Mouse (Mus musculus): ENCODE measurements around the gene Pde10a. TPM values are rescaled to one million over a fixed set of nuclear protein-coding genes. Genes with fewer than 3 reads are reported as not detected.

Gene Pde10a
- total RNA-seq, 2 experiments from 2014 or later, result 3.5 to 4.4 TPM

DNA sequence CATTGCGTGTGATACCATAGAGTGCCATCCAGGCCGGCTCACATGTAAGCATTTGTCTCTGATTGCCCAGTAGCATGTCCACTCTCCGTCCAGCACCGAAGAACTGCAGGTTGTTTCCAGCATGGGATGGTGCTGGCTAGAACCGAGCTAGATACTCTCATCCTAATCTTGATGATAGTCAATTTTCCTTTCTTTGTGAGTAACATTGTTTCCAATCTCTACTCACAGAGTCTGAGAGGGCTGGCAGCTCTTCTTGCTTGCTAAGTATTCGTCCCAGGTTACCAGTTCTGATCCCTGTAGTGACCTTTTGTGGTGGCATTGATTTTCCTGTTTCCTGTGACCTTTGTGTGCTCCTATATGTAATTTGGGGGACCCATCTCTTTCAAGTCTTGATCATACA is 356.5 kb downstream of the Pde10a start:
- DNase-seq (ENCODE audit: low spot score), result no peak

DNA sequence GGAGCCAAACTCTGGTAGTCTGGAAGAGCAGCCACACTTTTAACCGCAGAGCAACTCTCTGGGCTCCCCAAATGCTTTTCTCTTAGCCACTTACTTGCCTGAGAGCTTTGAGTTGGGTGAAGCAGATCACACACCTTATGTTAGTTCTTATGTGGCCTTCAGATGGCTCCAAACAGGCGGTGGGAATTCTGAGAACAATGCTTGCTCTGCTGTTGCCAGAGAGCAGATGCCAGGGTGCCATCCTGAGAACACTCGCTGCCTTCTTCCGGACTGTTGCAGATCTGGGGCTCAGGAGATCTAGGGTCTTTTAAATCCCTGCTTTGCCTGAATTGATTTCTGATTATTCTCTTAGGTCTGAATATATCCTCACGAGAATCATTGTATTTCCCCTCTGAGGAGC is 359.5 kb downstream of the Pde10a start:
- DNase-seq (ENCODE audit: low spot score), result no peak

DNA sequence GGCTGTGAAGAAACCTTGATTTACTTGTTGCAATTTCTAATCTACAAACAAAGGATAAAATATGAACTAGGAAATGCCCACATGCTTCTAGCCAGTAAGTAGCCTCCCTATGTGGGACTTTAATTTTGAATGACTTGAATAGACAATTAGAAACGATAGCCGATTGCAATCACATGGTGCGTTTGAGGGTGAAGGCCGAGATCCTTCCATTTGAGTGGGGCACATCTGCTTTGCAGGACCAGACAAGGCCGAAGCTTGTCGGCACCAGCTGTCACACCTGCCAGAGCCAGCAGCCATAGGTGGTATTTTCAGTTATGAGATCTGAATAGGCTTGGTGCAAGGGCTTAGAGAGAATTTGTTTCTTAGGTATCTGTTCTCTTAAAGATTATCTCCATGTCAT is 360.7 kb downstream of the Pde10a start:
- DNase-seq (ENCODE audit: low spot score), result no peak

DNA sequence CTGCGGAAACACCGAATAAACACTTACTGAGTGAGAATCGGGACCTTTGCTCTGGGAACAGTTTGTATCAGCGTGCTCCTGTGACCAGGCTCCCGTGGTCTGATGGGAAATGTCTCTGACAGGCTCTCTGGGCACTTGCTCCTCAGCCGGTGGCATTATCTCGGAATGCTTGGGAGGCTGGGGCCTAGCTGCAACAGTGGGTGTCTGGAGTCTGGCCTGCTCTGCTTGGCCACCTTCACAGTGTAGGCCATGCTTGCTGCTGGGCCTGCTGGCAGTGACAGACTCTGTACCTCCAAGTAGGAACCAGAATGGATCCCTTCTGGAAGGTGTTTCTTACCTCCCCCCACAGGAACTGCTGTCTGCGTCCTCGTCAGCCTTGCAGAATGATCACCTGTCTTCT is 362.9 kb downstream of the Pde10a start:
- DNase-seq (ENCODE audit: low spot score), result no peak

DNA sequence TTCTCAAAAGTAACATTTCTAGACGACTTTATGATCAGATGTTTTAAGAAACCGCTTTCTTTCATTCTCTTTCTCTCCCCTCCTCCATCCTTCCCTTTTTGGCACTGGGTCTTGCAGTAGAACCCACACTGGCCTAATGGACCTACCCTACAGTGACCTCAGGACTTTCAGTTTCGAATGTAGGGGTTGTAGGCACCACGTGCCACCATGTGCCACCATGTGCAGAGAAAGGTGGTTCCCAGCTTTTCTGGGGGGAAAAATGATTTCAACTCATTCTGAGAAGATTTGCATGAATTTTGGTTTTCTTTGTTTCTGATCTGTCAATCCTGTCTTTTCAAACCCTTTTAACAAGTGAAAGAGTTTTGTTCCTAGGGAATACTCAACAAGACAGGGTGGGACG is 363.5 kb downstream of the Pde10a start:
- no peak for DNase-seq (ENCODE audit: low spot score)

DNA sequence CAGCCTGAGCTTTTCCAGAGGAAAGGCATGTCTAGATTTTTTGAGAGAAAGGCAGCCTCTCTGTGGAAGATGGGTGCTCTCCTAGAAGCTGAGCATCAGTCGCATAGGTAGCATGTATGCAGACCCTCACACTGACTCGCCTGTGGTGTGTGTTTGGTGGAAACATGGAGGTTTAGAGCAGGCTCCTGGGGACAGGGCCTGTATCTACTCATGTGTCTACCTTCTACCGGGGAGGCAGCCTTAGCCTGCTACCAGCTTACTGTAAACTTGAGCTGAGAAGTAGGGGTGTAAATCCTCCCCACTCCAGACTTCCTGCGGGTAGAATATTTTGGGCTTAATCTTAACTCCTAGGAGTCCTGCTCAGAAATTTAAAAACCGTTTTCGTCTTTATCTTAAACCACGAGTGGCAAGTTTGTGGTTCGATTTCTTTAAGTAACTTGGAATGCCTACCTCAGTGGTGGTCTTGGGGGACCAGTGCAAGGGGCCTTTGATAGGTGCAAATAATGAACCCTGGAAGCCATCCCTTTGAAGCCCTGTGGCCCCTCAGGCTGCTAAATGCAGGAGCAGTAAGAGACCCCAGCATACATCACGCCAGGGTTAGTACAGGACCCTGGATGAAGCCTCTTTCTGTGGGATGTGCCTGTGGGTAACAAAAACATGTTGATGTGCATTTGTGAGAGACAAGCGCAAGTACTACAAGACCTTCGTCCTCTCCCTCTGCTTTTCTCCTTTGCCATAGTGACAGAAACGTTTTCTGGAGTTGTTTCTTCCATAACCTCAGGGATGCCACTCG is 367.2 kb downstream of the Pde10a start:
- DNase-seq (ENCODE audit: low spot score), result no peak

DNA sequence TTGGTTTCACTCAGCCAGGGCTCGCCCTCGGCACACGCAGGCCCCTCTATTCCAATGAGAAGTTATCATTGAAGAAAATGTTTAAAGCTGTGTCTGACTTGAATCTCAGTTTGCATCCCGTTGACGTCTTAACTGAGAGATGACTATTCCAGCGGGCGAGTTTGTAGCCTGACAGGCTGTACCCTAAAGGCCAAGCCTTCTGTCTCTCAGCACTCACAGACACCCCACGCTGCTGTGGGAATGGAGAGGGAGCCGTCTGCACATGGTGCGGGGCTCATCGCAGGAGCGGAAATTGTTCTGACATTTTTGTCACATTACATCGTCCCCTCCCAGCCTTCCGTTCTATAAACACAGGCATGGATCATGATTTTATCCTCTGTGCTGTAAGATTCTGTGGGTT is 370.8 kb downstream of the Pde10a start:
- DNase-seq (ENCODE audit: low spot score), result no peak

DNA sequence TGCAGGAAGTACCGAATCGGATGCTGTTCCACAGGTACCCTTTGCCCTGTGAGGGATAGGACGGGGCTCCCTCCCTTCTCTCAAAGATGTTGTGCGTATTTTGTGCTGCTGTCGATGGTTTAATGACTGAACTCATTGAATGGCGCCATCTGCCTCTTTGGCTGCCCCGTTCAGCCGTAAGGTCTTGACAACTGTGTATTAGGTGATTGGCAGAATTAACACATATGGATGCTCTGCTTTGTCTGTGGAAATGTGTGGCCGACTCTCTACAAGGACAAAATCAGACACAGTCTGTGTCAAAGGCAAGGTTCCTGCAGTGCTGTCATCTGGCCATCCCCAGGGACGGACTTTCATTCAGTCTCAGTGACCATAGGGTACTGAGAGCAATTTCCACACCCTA is 372.6 kb downstream of the Pde10a start:
- no peak for DNase-seq (ENCODE audit: low spot score)

DNA sequence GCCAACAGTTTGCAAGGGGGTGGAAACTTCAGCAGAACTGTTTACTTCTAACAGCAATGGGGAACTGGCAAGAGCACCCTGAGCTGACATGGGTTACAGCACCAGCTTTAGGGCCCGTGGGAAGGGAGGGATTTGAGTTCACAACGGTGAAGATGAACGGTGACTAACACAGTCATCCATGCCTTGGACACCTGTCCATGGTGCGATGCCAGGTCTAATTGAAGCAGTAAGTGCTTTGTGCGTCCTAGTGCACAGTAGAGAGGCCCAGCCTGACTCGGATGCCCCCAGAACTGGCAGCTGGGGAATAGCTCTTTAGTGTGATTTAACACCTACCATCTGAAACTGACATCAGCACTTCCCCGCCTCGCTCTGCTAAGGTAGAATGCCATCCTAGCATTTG is 373.0 kb downstream of the Pde10a start:
- no peak for DNase-seq (ENCODE audit: low spot score)

DNA sequence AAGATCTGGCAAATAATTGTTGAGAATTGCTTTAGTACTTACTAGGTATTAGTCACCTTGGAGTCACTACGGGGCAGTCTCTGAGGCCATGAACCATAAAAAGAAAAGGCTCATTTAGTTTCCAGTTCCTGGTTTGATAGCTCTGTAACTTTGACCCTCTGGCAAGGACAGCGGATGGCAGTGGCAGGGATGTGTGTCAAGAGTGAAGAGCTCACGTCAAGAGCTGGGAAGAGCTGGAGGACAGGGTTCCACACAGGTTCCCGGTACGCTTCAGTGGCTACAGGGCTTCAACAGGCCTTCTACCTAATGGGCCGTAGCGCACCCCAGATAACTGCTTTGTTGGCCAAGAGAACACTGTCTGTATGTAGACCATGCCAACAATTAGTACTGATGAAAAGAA is 374.0 kb downstream of the Pde10a start:
- DNase-seq (ENCODE audit: low spot score), result no peak

DNA sequence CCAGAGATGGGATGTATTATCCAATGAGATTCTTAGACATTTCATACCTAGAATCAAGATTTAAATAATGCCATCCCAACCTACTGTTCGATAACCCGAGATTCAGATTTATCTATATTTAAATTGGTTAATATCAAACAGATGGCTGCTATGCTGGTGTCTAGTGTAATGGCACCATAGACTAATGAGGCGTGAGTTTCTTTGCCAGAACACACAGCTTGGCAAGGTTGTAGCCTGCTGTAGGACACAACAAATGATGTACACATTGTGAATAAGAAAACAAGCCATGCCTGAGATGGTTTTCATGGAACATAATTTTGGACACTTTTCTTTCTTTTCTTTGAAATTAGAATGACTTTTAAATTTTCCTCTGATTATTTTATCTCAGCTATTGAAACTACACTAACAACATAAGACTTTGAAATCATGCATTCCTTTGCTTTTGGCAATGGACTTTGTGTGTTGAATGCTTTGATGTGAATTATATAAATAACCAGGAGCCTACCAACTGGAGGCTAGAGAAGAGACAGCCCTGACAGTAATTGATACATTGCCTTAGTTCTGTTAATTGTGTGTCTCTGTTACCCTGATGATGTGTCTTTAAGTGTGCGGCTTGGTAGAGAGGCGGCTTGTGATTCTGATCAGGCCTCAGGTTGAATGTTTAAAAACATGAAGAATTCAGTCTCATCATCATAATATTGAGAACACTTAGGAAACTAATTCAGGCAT is 378.5 kb downstream of the Pde10a start:
- DNase-seq (ENCODE audit: low spot score), result no peak

DNA sequence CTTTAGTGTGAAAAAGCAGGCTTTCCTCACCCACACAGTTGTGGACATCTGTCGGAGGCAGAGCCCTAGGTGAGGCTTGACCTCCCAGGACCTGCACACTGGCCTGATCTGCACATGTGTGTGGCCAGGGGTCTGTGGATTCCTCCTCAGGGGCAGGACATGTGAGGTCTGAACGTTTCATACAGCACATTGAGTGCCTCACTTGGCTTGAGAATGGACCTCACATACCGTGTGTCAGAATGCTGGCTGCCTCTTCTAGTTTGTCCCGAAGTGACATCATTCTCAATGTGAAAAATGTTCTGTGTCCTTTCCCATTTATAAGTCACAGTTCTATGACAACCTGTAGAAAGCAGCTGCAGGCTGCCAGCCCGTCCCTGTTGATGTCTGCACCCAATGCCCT is 385.4 kb downstream of the Pde10a start:
- no peak for DNase-seq (ENCODE audit: low spot score)

DNA sequence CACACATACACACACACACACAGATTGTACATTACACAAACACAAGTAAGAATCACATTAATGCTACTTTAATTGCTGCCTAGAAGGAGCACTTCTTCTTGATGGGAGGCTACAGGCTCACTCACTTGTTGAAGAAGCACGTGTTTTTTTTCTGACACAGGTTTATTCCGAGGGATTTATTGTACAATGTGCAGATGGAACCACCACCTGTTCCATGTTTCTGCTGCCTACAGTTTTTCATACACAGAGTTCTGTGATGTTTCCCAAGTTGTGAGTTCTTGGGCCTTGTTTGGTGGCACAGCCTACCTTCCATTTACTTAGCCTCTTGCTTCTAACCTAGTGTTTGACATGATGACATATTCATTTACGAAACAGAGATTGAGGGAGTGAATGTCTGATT is 387.8 kb downstream of the Pde10a start:
- DNase-seq (ENCODE audit: low spot score), result no peak

DNA sequence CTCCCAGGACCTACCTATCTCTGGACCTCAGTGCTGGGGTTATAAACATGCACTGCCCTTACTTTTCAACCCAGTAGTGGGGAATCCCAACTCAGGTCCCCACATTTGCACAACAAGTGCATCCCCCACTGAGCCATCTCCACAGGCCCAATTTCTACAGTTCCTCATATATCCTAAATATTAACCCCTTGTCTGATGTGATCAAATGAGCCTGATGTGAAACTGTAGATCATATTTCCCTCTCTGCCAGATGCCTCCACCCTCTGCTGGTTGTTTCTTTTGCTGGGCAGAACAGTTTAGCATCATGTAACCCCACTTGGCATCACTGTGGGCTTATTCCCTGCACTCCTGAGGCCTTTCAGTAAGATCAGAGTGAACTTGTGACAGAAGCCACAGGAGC is 390.5 kb downstream of the Pde10a start:
- DNase-seq (ENCODE audit: low spot score), result no peak

DNA sequence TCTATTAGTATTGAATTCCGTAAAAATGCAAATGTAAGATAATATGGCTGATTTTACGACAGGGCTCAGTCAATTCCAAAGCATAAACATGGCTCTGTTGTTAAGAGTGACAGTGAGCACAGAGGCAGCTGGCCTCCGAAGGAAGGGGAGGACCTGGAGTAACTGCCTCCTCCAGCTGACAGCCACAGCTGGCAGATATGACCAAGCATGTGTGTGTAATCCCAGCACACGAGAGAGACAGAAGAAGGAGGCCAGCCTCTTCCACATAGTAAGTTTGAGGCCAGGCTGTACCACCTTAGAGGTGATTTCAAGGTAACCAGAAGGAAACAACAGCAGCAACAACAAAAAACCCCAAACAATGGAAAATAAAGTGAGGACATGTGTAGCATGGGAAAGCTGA is 397.9 kb downstream of the Pde10a start:
- DNase-seq (ENCODE audit: low spot score), result no peak

DNA sequence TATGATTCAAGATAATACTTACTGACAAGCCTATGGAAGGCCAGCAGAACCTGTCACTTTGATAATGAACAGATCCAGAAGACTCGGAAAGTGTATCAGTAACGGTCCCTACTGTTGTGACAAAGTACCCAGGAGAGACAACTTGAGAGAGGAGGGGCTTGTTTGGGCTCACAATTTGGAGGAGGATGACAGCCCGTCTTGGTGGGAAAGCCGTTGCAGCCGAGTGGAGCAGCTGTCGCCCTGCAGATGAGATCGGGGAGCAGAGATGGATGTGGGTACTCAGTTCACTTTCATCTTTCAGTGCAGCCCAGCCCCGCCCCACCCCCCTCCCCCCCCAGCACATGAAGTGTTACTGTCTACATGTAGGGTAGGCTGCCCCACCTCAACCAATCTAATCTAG is 398.6 kb downstream of the Pde10a start:
- no peak for DNase-seq (ENCODE audit: low spot score)

DNA sequence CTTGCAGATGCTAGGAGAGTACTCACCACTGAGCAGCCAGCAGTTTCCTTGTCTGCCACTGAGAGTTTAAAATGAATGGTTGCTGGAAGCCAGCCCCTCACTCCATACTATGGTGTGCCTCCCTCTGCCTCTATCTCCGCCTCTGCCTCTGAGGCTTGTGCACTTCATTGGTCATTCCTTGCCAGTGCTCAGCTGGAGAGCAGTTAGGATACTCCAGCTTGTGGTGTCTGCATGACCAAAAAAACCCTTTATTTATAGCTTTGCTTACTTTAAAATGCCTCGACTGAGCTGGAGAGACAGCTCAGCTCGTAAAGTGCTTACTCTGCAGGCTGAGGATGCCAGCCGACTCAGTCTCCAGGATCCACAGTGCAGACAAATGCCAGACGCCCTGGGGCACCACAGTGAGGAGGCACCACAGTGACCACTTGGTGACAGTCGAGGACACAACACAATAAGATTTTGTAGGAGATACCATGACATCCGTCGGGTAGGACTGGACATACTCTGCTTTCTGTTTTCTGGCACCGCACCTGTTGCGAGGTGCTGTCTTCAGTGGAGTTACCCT is 400.7 kb downstream of the Pde10a start:
- DNase-seq (ENCODE audit: low spot score), result no peak

DNA sequence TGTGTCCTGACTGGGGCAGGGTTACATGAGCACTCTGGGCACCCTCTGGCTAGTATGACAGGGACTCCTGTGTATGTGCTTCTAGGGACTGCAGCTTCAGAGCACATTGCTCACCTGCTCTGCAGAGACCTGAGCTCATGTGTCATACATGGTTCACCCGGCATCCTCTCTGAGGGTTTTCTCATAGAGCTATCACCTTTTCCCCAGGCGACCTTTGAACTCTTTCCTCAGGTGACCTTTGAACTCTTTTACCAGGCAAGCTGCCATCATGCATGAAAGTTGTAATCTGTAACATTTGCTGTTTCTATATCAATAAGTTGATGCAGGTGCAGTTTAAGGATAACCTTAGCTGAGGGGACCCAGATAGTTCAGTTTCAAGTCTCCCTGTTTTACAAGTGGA is 403.4 kb downstream of the Pde10a start:
- DNase-seq (ENCODE audit: low spot score), result no peak

DNA sequence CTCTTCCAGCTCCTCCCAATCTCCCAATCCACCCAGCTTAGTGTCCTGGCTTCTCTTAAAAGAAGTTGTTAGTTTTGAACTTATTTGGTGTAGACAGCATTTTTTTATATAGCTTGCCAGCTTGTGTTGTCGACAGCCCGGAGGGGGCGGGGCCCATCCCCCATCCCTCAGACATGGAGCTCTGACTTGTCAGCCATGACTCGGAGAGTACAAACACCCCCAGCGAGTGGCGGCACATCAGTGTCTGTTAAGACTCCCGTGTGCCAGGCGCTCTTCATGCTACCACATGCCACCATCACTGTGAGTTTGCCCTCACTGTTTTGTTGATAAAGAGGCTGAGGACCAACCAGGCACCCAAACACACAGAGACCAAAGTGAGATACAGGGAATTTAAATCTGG is 404.5 kb downstream of the Pde10a start:
- DNase-seq (ENCODE audit: low spot score), result no peak

DNA sequence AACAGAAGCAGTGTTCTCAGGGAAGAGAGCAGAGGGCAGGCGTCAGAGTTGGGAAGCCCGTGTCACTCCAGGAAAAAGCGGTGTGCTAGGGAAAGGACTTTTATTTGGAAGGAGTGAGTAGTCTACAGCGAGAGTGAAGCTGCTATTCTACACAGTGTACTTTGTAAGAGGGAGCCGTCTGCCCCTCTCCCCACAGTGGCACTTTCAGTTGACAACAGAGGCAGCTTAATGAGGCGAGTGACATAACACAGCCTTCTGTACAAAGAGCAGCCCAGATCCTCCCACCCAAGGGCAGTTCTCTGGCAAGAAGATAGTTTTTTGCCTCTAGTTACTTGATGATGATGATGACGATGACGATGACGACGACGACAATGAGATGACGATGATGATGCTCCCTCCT is 410.4 kb downstream of the Pde10a start:
- DNase-seq (ENCODE audit: low spot score), result peak; percentile 11

DNA sequence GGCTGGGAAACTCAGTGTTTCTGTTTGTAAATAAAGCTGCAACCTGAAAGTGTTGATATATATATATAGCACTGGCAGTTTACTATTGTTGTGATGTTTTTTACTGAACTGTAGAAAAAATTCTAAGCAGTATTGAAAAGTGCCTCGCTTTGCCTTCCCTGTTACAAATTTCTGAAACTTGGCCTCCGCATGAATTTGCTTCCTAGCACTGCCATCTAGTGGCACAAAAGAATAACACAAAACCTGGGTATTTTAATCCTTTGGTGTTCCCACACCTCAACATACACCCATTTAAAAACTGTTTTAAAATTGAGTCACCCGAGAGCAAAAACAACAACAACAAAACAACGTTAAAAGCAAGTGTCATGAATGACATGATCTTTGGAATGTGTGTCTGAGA is 411.4 kb downstream of the Pde10a start:
- DNase-seq (ENCODE audit: low spot score), result peak; percentile 51

DNA sequence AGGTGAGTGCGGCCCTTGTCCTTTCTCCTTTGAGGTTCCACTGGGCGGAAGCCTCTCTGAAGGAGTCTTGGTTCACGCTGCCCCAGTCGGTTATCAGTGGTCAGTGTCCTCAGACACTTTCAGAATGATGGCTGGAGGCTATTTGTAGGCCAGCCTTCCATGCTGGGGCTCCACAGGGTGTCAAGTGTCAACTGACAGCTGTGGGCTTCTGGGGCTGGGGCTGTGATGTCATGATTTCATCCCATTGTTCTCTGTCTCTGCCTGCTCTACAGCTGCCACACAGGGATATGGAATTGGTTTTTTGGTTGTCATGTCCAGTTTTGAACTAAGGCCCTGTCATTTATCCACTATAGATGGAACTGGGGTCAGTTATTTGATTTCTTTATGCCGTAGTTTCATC is 426.4 kb downstream of the Pde10a start:
- DNase-seq (ENCODE audit: low spot score), result no peak

DNA sequence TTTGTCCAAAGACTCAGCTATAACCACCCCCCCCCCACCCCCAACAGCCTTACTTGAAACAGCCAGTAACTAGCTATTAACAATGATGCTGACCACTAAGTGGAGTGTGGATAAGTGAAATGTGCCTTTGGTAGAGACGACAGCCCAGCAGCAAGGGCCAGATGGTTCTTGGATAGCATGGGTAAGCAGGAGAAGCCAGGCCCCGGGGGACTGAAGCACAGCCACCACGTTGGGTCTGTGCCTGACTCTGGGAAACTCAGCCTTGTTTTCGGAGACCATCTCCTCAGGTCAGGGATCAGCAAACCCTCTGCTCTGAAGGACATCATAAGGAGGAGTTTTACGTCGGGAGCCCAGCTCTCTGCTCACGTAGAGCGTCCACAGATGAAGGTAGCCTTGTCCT is 427.8 kb downstream of the Pde10a start:
- DNase-seq (ENCODE audit: low spot score), result no peak
